ENCODE assay signal across 9 mouse cellular contexts in the genomic region with DNA sequence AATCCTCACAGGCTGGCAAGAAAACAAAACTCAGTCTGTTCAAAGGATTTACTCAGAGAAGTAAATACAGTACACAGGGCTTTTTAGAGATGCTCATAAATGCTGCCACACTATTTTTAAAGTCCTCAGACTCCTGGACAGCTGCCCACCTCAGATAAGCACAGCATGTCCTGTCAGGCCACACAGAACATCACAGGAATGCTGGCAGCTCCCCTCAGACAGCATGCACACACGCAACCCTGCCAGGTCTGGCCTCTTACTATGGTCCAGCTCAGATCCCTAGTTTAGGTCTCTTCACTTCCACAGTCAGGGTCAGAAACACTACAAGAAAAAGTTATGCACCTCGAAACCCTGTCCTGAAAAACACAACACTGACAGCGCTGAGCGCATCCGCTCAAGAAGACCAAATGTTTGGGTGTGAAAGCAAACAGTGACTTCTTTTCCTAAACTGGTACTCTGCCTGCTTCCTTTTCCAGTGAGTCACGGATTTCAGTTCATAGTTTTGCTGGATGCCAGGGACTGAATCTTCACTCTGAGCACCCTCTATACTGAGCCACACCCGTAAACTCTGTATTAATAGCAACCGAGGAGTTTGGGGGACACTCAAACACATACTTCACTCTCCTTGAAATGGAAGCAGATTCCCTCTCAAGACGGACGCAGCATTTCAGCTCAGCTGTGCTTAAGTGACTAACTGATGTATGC.
A peak's percentile ranks its signal among the peaks of the same experiment; 100 is the strongest.
DNase-seq lines count a peak whose midpoint lies in the region; ATAC-seq and TF ChIP-seq lines count a peak whose summit lies in the region.
"Had no signal": no experiment of that assay in that cellular context is flagged by ENCODE, and none has a peak within 500 bp of the region (broad histone marks: within the 10 kb centered on the region; RNA-seq: fewer than 3 reads in every experiment).

No protein-coding gene starts in this region.

- peak; percentile 83 to 86 for DNase-seq in cerebellum, postnatal 14 days
- peak; percentile 91 for DNase-seq in heart, postnatal 0 days (ENCODE audit: low spot score)
- DNase-seq in ovary, postnatal 10 days (ENCODE audit: low spot score) = no peak

- no peak for ATAC-seq in megakaryocyte, adult 5-6 weeks (ENCODE audit: poor library complexity, severe bottlenecking)
- peak; percentile 97 for ATAC-seq in heart, postnatal 0 days (ENCODE audit: insufficient read depth, low read depth)
- ATAC-seq in stomach, embryonic 16.5 days (ENCODE audit: insufficient read depth, low FRiP score) = no peak
- no peak for ATAC-seq in megakaryocyte-erythroid progenitor cell, adult 5-6 weeks (replicated peaks; ENCODE audit: low FRiP score, low TSS enrichment, poor library complexity, severe bottlenecking)
- no peak for ATAC-seq in intestine, embryonic 16.5 days

- no peak overlapping the region for H3K9ac ChIP-seq in heart, postnatal 0 days (replicated peaks; ENCODE audit: low read depth, low read length)
- 0 out of 2 replicates have a peak overlapping the region, but pooled peaks have one; percentile 7 for H3K9ac ChIP-seq in stomach, embryonic 16.5 days (ENCODE audit: low read length)
- H3K9ac ChIP-seq in intestine, embryonic 16.5 days (ENCODE audit: low read depth, low read length) = no peak overlapping the region
- H3K9ac ChIP-seq: midbrain, embryonic 12.5 days had no signal

- TF ChIP-seq EP300 in heart, postnatal 0 days (IDR thresholded peaks at IDR 0.05; ENCODE audit: low read depth) = peak; percentile 60; the same call in 1 of the 2 replicates

- WGBS in heart, postnatal 0 days = 38% methylated on average over 10 of the region's 10 CpGs
- WGBS in stomach, embryonic 16.5 days = 73% methylated on average over 10 of the region's 10 CpGs
- WGBS in intestine, embryonic 16.5 days = 78% methylated on average over 10 of the region's 10 CpGs

- peak overlapping the region; percentile 80 for H3K4me3 ChIP-seq in megakaryocyte, embryonic 14.5 days (replicated peaks)
- H3K4me3 ChIP-seq in heart, postnatal 0 days (ENCODE audit: low read depth, low read length) = no peak overlapping the region
- no peak overlapping the region for H3K4me3 ChIP-seq in stomach, embryonic 16.5 days (replicated peaks; ENCODE audit: low read length)
- H3K4me3 ChIP-seq in intestine, embryonic 16.5 days (ENCODE audit: low read length) = no peak overlapping the region
- H3K4me3 ChIP-seq: midbrain, embryonic 12.5 days had no signal

- no peak for TF ChIP-seq CTCF in heart, postnatal 0 days (IDR thresholded peaks at IDR 0.05; ENCODE audit: low read depth)

- H3K4me2 ChIP-seq in heart, postnatal 0 days (ENCODE audit: low read depth, low read length) = peak overlapping the region; percentile 19
- no peak overlapping the region for H3K4me2 ChIP-seq in stomach, embryonic 16.5 days (ENCODE audit: low read depth, low read length)
- no peak overlapping the region for H3K4me2 ChIP-seq in intestine, embryonic 16.5 days (ENCODE audit: low read depth, low read length)
- H3K4me2 ChIP-seq: midbrain, embryonic 12.5 days had no signal

- no peaks in the 10 kb centered on the region for H3K27me3 ChIP-seq in megakaryocyte, embryonic 14.5 days (replicated peaks)
- no peaks in the 10 kb centered on the region for H3K27me3 ChIP-seq in heart, postnatal 0 days (ENCODE audit: control insufficient read depth, insufficient read depth, low read length)
- no peaks in the 10 kb centered on the region for H3K27me3 ChIP-seq in stomach, embryonic 16.5 days (ENCODE audit: control insufficient read depth, insufficient read depth, low read length)
- H3K27me3 ChIP-seq in intestine, embryonic 16.5 days (replicated peaks; ENCODE audit: control insufficient read depth, insufficient read depth, low read length) = no peaks in the 10 kb centered on the region
- H3K27me3 ChIP-seq: midbrain, embryonic 12.5 days had no signal

- H3K4me1 ChIP-seq in megakaryocyte, embryonic 14.5 days = peaks cover 80% of the 10 kb centered on the region
- peaks cover 18% of the 10 kb centered on the region for H3K4me1 ChIP-seq in heart, postnatal 0 days (ENCODE audit: control insufficient read depth, insufficient read depth)
- 0 out of 2 replicates have a peak, but pooled peaks cover 6% of the 10 kb centered on the region for H3K4me1 ChIP-seq in stomach, embryonic 16.5 days (ENCODE audit: control insufficient read depth, insufficient read depth, low read length)
- no peaks in the 10 kb centered on the region for H3K4me1 ChIP-seq in intestine, embryonic 16.5 days (ENCODE audit: control insufficient read depth, insufficient read depth, low read length)
- H3K4me1 ChIP-seq: midbrain, embryonic 12.5 days had no signal

- H3K27ac ChIP-seq in heart, postnatal 0 days (ENCODE audit: low read depth) = peak overlapping the region; percentile 90
- peak overlapping the region; percentile 29; the same call in 1 of the 2 replicates for H3K27ac ChIP-seq in stomach, embryonic 16.5 days (ENCODE audit: low read length)
- no peak overlapping the region for H3K27ac ChIP-seq in intestine, embryonic 16.5 days (ENCODE audit: low read length)
- H3K27ac ChIP-seq: midbrain, embryonic 12.5 days had no signal

- no peaks in the 10 kb centered on the region for H3K9me3 ChIP-seq in megakaryocyte, embryonic 14.5 days
- H3K9me3 ChIP-seq in heart, postnatal 0 days (replicated peaks; ENCODE audit: control insufficient read depth, low read length) = no peaks in the 10 kb centered on the region
- H3K9me3 ChIP-seq in stomach, embryonic 16.5 days (replicated peaks; ENCODE audit: control insufficient read depth, low read length) = peaks cover 19% of the 10 kb centered on the region
- peaks cover 19% of the 10 kb centered on the region for H3K9me3 ChIP-seq in intestine, embryonic 16.5 days (ENCODE audit: control insufficient read depth, low read length)

- peaks cover 71% of the 10 kb centered on the region for H3K36me3 ChIP-seq in megakaryocyte, embryonic 14.5 days (replicated peaks; ENCODE audit: low read length)
- no peaks in the 10 kb centered on the region for H3K36me3 ChIP-seq in heart, postnatal 0 days (replicated peaks; ENCODE audit: control insufficient read depth, insufficient read depth, low read length)
- H3K36me3 ChIP-seq in stomach, embryonic 16.5 days (ENCODE audit: control insufficient read depth, insufficient read depth, low read length) = peaks cover 25% of the 10 kb centered on the region
- H3K36me3 ChIP-seq in intestine, embryonic 16.5 days (ENCODE audit: control insufficient read depth, insufficient read depth, low read length) = peaks cover 19% of the 10 kb centered on the region
- H3K36me3 ChIP-seq: midbrain, embryonic 12.5 days had no signal
